Mouse (Mus musculus) liver, embryonic 12.5 days (tissue): Measurements from ENCODE around the gene Syt9. TPM values are rescaled to one million over a fixed set of nuclear protein-coding genes. Genes with fewer than 3 reads are reported as not detected.

Experiments used
- ATAC-seq: fragments of 200-750 bp; cut with Nextera tagmentation; 2 replicates; pipeline ENCODE4 v1.8.0; 2017; ENCODE audit warnings: moderate number of reproducible peaks, mild to moderate bottlenecking, moderate library complexity
- H3K27ac ChIP-seq: fragments of 300-500 bp; sonication (generic); 2 replicates; pipeline ENCODE4 v1.5.1; 2016; ENCODE audit warnings: mild to moderate bottlenecking
- H3K27me3 ChIP-seq: fragments of 300-500 bp; sonication (generic); replicated peaks from 2 replicates; pipeline ENCODE4 v1.6.1; 2016; ENCODE audit warnings: mild to moderate bottlenecking, moderate library complexity
- H3K36me3 ChIP-seq: fragments of 300-500 bp; sonication (generic); 2 replicates; pipeline ENCODE4 v1.6.1; 2016; ENCODE audit warnings: mild to moderate bottlenecking, moderate library complexity
- H3K4me1 ChIP-seq: fragments of 300-500 bp; sonication (generic); 2 replicates; pipeline ENCODE4 v1.6.1; 2016
- H3K4me2 ChIP-seq: fragments of 300-500 bp; sonication (generic); 2 replicates; pipeline ENCODE4 v1.6.1; 2016; ENCODE audit warnings: mild to moderate bottlenecking, moderate library complexity
- H3K4me3 ChIP-seq: fragments of 300-500 bp; sonication (generic); 2 replicates; pipeline ENCODE4 v1.5.1; 2016; ENCODE audit warnings: mild to moderate bottlenecking, moderate library complexity
- H3K9ac ChIP-seq: fragments of 300-500 bp; sonication (generic); 2 replicates; pipeline ENCODE4 v1.6.1; 2016; ENCODE audit warnings: mild to moderate bottlenecking, moderate library complexity
- H3K9me3 ChIP-seq: fragments of 300-500 bp; sonication (generic); replicated peaks from 2 replicates; pipeline ENCODE4 v1.6.1; 2016; ENCODE audit warnings: mild to moderate bottlenecking, moderate library complexity
- WGBS: fragments of 180-500 bp; shearing (Covaris S2); methylation state at CpG from one replicate; pipeline ENCODE4 v1.1.7; 2016; ENCODE audit not compliant: insufficient replicate concordance; 5-methylcytosine and 5-hydroxymethylcytosine counted together
- polyA plus RNA-seq: library from polyadenylated mRNA; unstranded; fragments of >200 nt; fragmentation: Nextera tagmentation; extraction: Ambion mirVana; gene quantifications from 2 replicates; pipeline ENCODE4 v1.2.1, GENCODE M21; 2016

The Syt9 gene
- polyA plus RNA-seq, 1 experiment from 2014 or later = 1.0 TPM

DNA sequence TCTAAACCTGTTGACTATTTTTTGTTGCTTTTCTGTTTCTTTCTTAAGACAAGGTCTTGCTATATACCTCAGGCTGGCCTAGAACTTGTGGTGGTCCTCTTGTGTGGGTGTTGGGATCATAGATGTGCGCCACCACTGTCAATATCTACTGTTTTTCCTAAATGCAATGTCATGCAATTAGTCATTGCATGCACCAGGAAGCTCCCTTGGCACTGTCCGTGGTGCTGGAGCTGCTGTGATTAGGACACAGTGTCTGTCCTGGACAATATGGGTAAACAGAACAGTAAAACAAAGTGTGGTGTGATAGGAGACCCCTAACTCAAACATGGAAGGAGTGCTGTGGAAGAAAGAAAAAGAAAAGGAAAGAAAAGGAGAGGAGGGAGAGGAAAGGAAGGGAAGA, 22.2 kb downstream of the Syt9 start:
- Histone ChIP-seq H3K27me3 (no peaks in the 10 kb centered on the region), H3K9ac (no peak overlapping the region), H3K4me3 (no peak overlapping the region), H3K36me3 (no peaks in the 10 kb centered on the region), H3K9me3 (no peaks in the 10 kb centered on the region), H3K27ac (no peak overlapping the region), H3K4me1 (no peaks in the 10 kb centered on the region), H3K4me2 (no peak overlapping the region)
- no peak for ATAC-seq
- 33% methylated on average over 2 of the region's 2 CpGs for WGBS

- Histone ChIP-seq H3K4me3 (no peak overlapping the region), H3K27ac (no peak overlapping the region), H3K9me3 (no peaks in the 10 kb centered on the region), H3K27me3 (no peaks in the 10 kb centered on the region), H3K4me1 (no peaks in the 10 kb centered on the region), H3K36me3 (no peaks in the 10 kb centered on the region), H3K4me2 (no peak overlapping the region), H3K9ac (no peak overlapping the region)
- no peak for ATAC-seq
- 73% methylated on average over 15 of the region's 15 CpGs for WGBS
Observed at GRCm38 (mm10) chr7:107400061-107400799, 29.7 kb downstream of the Syt9 start.

GRCm38 (mm10) chr7:107403261-107403660, 32.7 kb downstream of the Syt9 start:
- no peaks in the 10 kb centered on the region for H3K9me3 ChIP-seq
- no peak overlapping the region for H3K27ac ChIP-seq
- 75% methylated on average over 3 of the region's 3 CpGs for WGBS
- no peak overlapping the region for H3K4me3 ChIP-seq
- no peaks in the 10 kb centered on the region for H3K4me1 ChIP-seq
- H3K9ac ChIP-seq = no peak overlapping the region
- H3K27me3 ChIP-seq = no peaks in the 10 kb centered on the region
- no peaks in the 10 kb centered on the region for H3K36me3 ChIP-seq
- no peak for ATAC-seq
- H3K4me2 ChIP-seq = no peak overlapping the region

DNA sequence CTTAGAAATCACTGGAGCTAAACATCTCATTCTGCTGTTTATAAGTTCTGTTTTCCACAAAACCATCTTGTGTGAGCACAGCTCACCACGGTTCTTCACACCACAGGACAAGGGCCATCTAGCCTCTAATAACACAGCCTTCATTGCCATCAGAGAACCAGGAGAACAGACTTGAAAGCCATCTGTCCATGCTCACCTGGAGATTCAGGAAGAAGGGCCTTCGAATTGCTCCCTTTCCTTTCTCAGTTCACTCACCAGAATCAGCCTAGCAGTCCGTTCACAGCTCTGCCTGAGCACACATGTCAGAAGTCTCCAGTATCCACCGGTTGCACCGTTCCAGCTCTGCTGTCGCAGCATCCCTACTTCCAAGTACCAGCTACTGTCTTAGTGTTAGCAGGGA, 44.4 kb downstream of the Syt9 start:
- H3K9ac ChIP-seq = no peak overlapping the region
- WGBS = 72% methylated on average over 6 of the region's 6 CpGs
- ATAC-seq = no peak

GRCm38 (mm10) chr7:107417043-107417850, 46.7 kb downstream of the Syt9 start:
- no peaks in the 10 kb centered on the region for H3K4me1 ChIP-seq
- H3K36me3 ChIP-seq = no peaks in the 10 kb centered on the region
- no peak overlapping the region for H3K4me2 ChIP-seq
- H3K9ac ChIP-seq = no peak overlapping the region
- 53% methylated on average over 3 of the region's 3 CpGs for WGBS
- no peaks in the 10 kb centered on the region for H3K9me3 ChIP-seq
- no peak overlapping the region for H3K4me3 ChIP-seq
- H3K27me3 ChIP-seq = no peaks in the 10 kb centered on the region
- no peak overlapping the region for H3K27ac ChIP-seq
- ATAC-seq = no peak

More for the DNA sequence above, 44.4 kb downstream of the Syt9 start:
- Histone ChIP-seq H3K4me1 (no peaks in the 10 kb centered on the region), H3K36me3 (no peaks in the 10 kb centered on the region), H3K27ac (no peak overlapping the region), H3K4me2 (no peak overlapping the region), H3K9me3 (no peaks in the 10 kb centered on the region), H3K27me3 (no peaks in the 10 kb centered on the region), H3K4me3 (no peak overlapping the region)

- no peaks in the 10 kb centered on the region for H3K9me3 ChIP-seq
- no peaks in the 10 kb centered on the region for H3K4me1 ChIP-seq
- H3K9ac ChIP-seq = no peak overlapping the region
- ATAC-seq = no peak
- H3K4me3 ChIP-seq = no peak overlapping the region
- H3K4me2 ChIP-seq = no peak overlapping the region
- no peak overlapping the region for H3K27ac ChIP-seq
- no peaks in the 10 kb centered on the region for H3K27me3 ChIP-seq
- no peaks in the 10 kb centered on the region for H3K36me3 ChIP-seq
- WGBS = 69% methylated on average over 3 of the region's 3 CpGs
Observed at GRCm38 (mm10) chr7:107437381-107437780, 66.9 kb downstream of the Syt9 start.

DNA sequence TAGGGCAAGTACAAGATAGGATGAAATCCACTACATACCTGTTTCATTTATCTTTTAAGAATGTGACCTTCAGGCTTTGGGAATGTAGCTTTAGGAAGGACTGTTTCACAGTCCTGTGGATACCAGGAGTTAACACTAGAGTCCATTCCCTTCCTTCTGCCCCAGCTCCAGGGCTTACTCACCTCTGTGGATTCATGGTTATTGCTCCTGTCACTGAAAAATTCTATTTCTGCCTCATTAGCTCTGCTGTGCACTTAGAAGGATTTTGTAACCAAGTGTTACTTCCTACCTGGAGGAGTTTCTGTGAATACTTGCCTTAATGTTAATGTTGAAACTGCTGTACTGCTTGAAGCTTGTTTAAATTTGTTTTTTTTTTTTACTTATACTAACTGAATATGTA, 74.1 kb downstream of the Syt9 start:
- H3K4me3 ChIP-seq = no peak overlapping the region
- H3K9ac ChIP-seq = no peak overlapping the region
- H3K4me1 ChIP-seq = no peaks in the 10 kb centered on the region
- no peak overlapping the region for H3K27ac ChIP-seq
- no peaks in the 10 kb centered on the region for H3K9me3 ChIP-seq
- no peak overlapping the region for H3K4me2 ChIP-seq
- H3K27me3 ChIP-seq = no peaks in the 10 kb centered on the region
- no peaks in the 10 kb centered on the region for H3K36me3 ChIP-seq
- ATAC-seq = no peak

DNA sequence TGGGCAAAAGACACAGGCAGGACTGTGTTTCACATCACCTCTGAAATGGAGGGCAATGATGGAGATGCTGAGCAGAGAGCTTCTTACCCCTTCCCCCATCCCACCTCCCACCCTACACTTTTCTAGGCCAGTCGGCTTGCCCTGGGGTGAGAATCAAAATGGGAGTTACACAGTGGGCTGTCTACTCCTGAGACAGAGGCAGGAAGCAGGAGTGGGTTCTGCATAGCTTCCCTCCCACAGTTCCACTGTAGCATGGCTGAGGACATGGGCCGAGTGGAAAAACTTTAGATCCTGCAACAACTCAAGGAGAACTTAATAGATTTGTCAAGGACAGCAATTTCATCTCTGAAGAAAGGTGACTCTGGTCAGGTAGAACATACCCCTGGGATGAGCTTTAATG, 84.1 kb downstream of the Syt9 start:
- H3K27ac ChIP-seq = no peak overlapping the region
- no peak for ATAC-seq
- H3K36me3 ChIP-seq = no peaks in the 10 kb centered on the region
- no peaks in the 10 kb centered on the region for H3K4me1 ChIP-seq
- H3K9me3 ChIP-seq = no peaks in the 10 kb centered on the region
- WGBS = 60% methylated on average over 2 of the region's 2 CpGs
- H3K27me3 ChIP-seq = no peaks in the 10 kb centered on the region
- H3K4me2 ChIP-seq = no peak overlapping the region
- no peak overlapping the region for H3K9ac ChIP-seq
- H3K4me3 ChIP-seq = no peak overlapping the region

DNA sequence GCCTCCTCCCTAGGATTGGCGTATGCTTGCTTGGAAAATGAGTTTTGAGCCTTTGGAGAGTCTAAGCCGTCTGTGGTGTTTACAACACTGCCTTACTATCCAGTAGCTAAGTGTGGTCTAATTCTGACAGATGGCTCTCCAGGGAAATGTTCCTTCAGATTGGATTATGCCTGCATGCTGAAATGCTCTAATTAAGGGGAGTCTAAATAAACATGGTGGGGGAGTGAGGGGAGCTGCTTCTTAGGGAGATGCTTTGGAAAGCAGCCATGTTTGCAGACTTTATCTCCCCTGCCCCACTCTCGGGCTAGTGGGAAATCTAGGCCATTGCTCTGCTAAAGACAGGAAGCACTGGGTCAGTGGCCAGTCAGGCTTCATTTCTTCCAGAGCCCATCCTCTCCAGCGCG, 84.6 kb downstream of the Syt9 start:
- Histone ChIP-seq H3K27ac (no peak overlapping the region), H3K4me2 (no peak overlapping the region), H3K27me3 (no peaks in the 10 kb centered on the region), H3K4me3 (no peak overlapping the region), H3K9me3 (no peaks in the 10 kb centered on the region), H3K36me3 (no peaks in the 10 kb centered on the region), H3K4me1 (no peaks in the 10 kb centered on the region), H3K9ac (no peak overlapping the region)
- no peak for ATAC-seq
- 47% methylated on average over 5 of the region's 5 CpGs for WGBS

DNA sequence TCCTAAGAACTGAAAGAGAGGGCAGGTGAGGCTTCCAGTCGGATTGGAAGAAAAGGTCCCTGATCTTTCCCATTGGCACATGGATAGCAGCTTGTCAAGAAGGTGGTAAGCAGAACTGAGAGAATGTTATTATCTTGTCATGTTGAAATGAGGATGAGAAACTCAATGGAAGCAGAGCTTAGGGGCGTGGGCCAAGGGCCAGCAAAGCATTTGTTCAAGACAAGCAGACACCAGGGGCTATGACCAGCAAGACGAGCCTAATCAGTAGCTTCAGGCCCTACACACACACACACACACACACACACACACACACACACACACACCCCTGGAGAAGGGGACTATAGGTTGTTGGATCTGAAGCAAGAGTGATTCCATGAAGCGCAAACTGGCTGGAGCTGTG, 90.6 kb downstream of the Syt9 start:
- H3K4me2 ChIP-seq = no peak overlapping the region
- ATAC-seq = no peak
- H3K27me3 ChIP-seq = no peaks in the 10 kb centered on the region
- H3K27ac ChIP-seq = no peak overlapping the region
- H3K4me3 ChIP-seq = no peak overlapping the region
- H3K4me1 ChIP-seq = no peaks in the 10 kb centered on the region
- H3K9me3 ChIP-seq = no peaks in the 10 kb centered on the region
- H3K36me3 ChIP-seq = no peaks in the 10 kb centered on the region
- H3K9ac ChIP-seq = no peak overlapping the region
- 64% methylated on average over 4 of the region's 4 CpGs for WGBS

GRCm38 (mm10) chr7:107461699-107462440, 91.3 kb downstream of the Syt9 start:
- WGBS = 52% methylated on average over 1 of the region's 1 CpGs
- H3K27me3 ChIP-seq = no peaks in the 10 kb centered on the region
- H3K27ac ChIP-seq = no peak overlapping the region

GRCm38 (mm10) chr7:107462962-107463361, 92.4 kb downstream of the Syt9 start:
- WGBS = 31% methylated on average over 3 of the region's 3 CpGs
- no peaks in the 10 kb centered on the region for H3K4me1 ChIP-seq
- H3K36me3 ChIP-seq = no peaks in the 10 kb centered on the region
- H3K4me3 ChIP-seq = no peak overlapping the region
- no peaks in the 10 kb centered on the region for H3K9me3 ChIP-seq
- no peak overlapping the region for H3K4me2 ChIP-seq
- ATAC-seq = no peak
- H3K27ac ChIP-seq = no peak overlapping the region
- H3K9ac ChIP-seq = no peak overlapping the region
- H3K27me3 ChIP-seq = no peaks in the 10 kb centered on the region

More at GRCm38 (mm10) chr7:107461699-107462440, 91.3 kb downstream of the Syt9 start:
- ATAC-seq = no peak
- H3K9me3 ChIP-seq = no peaks in the 10 kb centered on the region
- no peak overlapping the region for H3K9ac ChIP-seq
- H3K4me2 ChIP-seq = no peak overlapping the region
- H3K36me3 ChIP-seq = no peaks in the 10 kb centered on the region
- H3K4me3 ChIP-seq = no peak overlapping the region
- H3K4me1 ChIP-seq = no peaks in the 10 kb centered on the region
